Mouse (Mus musculus) CH12.LX (cell line): ENCODE data around the gene Olfr577.

Experiments used
- BHLHE40 ChIP-seq: IDR thresholded peaks from 2 replicates; pipeline ENCODE4 v1.6.1; 2011; ENCODE audit warnings: mild to moderate bottlenecking, low read depth, low read length, improper control_type of control experiment
- E2F4 ChIP-seq: IDR thresholded peaks from 2 replicates; pipeline ENCODE4 v1.6.1; 2011; ENCODE audit warnings: low read depth, low read length, improper control_type of control experiment; ENCODE audit not compliant: insufficient replicate concordance
- UBTF ChIP-seq: IDR thresholded peaks from 2 replicates; pipeline ENCODE4 v1.6.1; 2012; ENCODE audit warnings: low read depth, mild to moderate bottlenecking, inconsistent platforms, low read length, improper control_type of control experiment, moderate library complexity
- ZMIZ1 ChIP-seq: IDR thresholded peaks from 2 replicates; pipeline ENCODE4 v1.6.1; 2012; ENCODE audit warnings: low read depth, mild to moderate bottlenecking, inconsistent platforms, low read length, improper control_type of control experiment

GRCm38 (mm10) chr7:102924109-102924508 lies 51.6 kb downstream of the Olfr577 start, which contains the start of gene Olfr572:
- TF ChIP-seq BHLHE40: no peak
- no peak for TF ChIP-seq UBTF
- no peak for TF ChIP-seq ZMIZ1
- TF ChIP-seq E2F4: no peak
